14 mouse cellular contexts compared by ENCODE assay signal in the genomic region with DNA sequence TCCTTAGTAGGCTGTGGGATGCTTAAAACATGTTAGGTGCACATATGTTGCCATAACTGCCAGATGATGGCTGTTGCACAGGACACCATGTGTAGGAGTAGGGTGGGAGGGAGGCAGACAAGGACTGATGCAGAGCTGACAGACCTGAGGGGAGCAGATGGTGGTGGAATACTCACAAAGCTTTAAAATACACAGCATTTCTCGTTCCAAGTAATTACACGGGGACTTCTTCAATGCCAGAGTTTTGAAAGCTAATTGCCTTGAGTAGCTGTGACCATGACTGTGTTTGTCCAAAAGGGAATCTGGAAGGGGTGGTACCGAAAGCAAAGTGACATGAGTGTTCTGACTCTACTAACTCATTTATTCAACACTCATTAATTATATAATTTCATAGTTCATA.
DNase-seq lines count a peak whose midpoint lies in the region; ATAC-seq and TF ChIP-seq lines count a peak whose summit lies in the region.
"Had no signal": no experiment of that assay in that cellular context is flagged by ENCODE, and none has a peak within 500 bp of the region (broad histone marks: within the 10 kb centered on the region; RNA-seq: fewer than 3 reads in every experiment).

No protein-coding gene starts in this region.

- H3K9me3 ChIP-seq in midbrain, embryonic 15.5 days, result no peaks in the 10 kb centered on the region
- H3K9me3 ChIP-seq in kidney, embryonic 16.5 days (ENCODE audit: low read length), result no peaks in the 10 kb centered on the region
- H3K9me3 ChIP-seq: liver, embryonic 13.5 days had no signal

- 44% methylated on average over 3 of the region's 3 CpGs for WGBS in midbrain, embryonic 15.5 days
- 83% methylated on average over 3 of the region's 3 CpGs for WGBS in kidney, embryonic 16.5 days

- H3K9ac ChIP-seq in midbrain, embryonic 15.5 days, result no peak overlapping the region
- no peak overlapping the region for H3K9ac ChIP-seq in kidney, embryonic 16.5 days (replicated peaks; ENCODE audit: low read length)
- H3K9ac ChIP-seq: liver, embryonic 13.5 days had no signal

- H3K27me3 ChIP-seq in midbrain, embryonic 15.5 days (replicated peaks), result no peaks in the 10 kb centered on the region
- H3K27me3 ChIP-seq in kidney, embryonic 16.5 days (ENCODE audit: insufficient read depth, low read length), result no peaks in the 10 kb centered on the region
- H3K27me3 ChIP-seq: CH12.LX; liver, embryonic 13.5 days; megakaryocyte, embryonic 14.5 days had no signal

- no peaks in the 10 kb centered on the region for H3K4me1 ChIP-seq in midbrain, embryonic 15.5 days
- H3K4me1 ChIP-seq in kidney, embryonic 16.5 days (ENCODE audit: insufficient read depth, low read length), result no peaks in the 10 kb centered on the region
- H3K4me1 ChIP-seq: liver, embryonic 13.5 days; megakaryocyte, embryonic 14.5 days had no signal

- DNase-seq in brain, embryonic 14.5 days (ENCODE audit: low read depth), result peak; percentile 94
- peak; percentile 17 to 34 for DNase-seq in layer of hippocampus, postnatal 10 days (ENCODE audit: low spot score in 2 of 2)
- no peak for DNase-seq in adrenal gland, postnatal 10 days
- DNase-seq in kidney, adult 8-10 months, result no peak
- no peak for DNase-seq in gastrocnemius, postnatal 14 days
- DNase-seq: cerebellum, adult 11-12 months; liver, embryonic 13.5 days; thymus, adult 2 months had no signal

- no peak overlapping the region for H3K4me2 ChIP-seq in midbrain, embryonic 15.5 days
- H3K4me2 ChIP-seq in kidney, embryonic 16.5 days (replicated peaks; ENCODE audit: low read depth, low read length), result no peak overlapping the region
- H3K4me2 ChIP-seq: liver, embryonic 13.5 days had no signal

- no peak overlapping the region for H3K4me3 ChIP-seq in midbrain, embryonic 15.5 days
- H3K4me3 ChIP-seq in kidney, embryonic 16.5 days (ENCODE audit: low read length), result no peak overlapping the region
- H3K4me3 ChIP-seq: liver, embryonic 13.5 days; megakaryocyte, embryonic 14.5 days had no signal

- H3K36me3 ChIP-seq in midbrain, embryonic 15.5 days (replicated peaks), result no peaks in the 10 kb centered on the region
- no peaks in the 10 kb centered on the region for H3K36me3 ChIP-seq in kidney, embryonic 16.5 days (ENCODE audit: insufficient read depth, low read length)
- H3K36me3 ChIP-seq: liver, embryonic 13.5 days had no signal

- intact Hi-C loops in gastrocnemius, postnatal 14 days (cut with DNase I; ENCODE audit: low total_unique reads), result no loop called here

- ATAC-seq in frontal cortex, adult (ENCODE audit: low TSS enrichment), result peak; percentile 94
- peak; percentile 62 for ATAC-seq in midbrain, embryonic 15.5 days (replicated peaks)
- no peak for ATAC-seq in kidney, embryonic 16.5 days (ENCODE audit: low FRiP score, low TSS enrichment)
- ATAC-seq: intestine, embryonic 16.5 days had no signal

- H3K27ac ChIP-seq in midbrain, embryonic 15.5 days, result no peak overlapping the region
- no peak overlapping the region for H3K27ac ChIP-seq in kidney, embryonic 16.5 days (ENCODE audit: low read length)
- H3K27ac ChIP-seq: liver, embryonic 13.5 days had no signal

- TF ChIP-seq CTCF in brain, embryonic 14.5 days (IDR thresholded peaks at IDR 0.05; ENCODE audit: borderline replicate concordance, extremely low read depth, insufficient read depth, insufficient read length), result no peak

- TF ChIP-seq POLR2A in brain, embryonic 14.5 days (IDR thresholded peaks at IDR 0.05; ENCODE audit: borderline replicate concordance, extremely low read depth, insufficient read depth, insufficient read length, poor library complexity, severe bottlenecking), result no peak

Comparison
In these comparisons a context has a peak if more than half of its experiments do, and no peak if none do; other contexts are left out.
1. DNase-seq: peak in brain, embryonic 14.5 days (single experiment) and layer of hippocampus, postnatal 10 days (2 of 2); none in adrenal gland, postnatal 10 days (single experiment), kidney, adult 8-10 months (0 of 2) and gastrocnemius, postnatal 14 days (single experiment).